Mouse (Mus musculus) right cerebral cortex, postnatal 25 days (tissue): ENCODE data around the gene Dnah14.
"Not testable (repeated sequence)": the region's sequence is repeated elsewhere in the genome, so short reads cannot be mapped to it uniquely, and the experiment has no call there.

Experiments used
- DNase-seq: peaks from one replicate; pipeline ENCODE4 v3.0.0; 2022

Dnah14 gene

DNA sequence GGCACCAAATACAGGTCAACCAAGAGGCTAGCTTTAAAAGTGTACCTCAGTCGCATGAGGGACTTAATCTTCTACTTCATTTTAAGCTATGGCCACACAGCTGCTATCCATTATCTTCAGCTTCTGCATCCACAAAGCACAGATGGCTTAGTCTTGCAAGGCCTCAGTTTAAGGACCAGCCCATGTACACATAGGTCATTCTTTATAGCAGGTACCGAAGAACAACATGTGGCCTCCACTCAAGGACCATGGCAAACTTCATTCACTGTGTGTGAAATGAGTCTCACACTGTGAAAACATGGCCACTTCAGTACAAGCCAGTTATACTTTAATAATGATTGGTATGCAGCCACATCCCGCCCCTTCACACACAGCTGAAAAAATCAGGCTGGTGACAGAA is 34.8 kb downstream of the Dnah14 start:
- no peak for DNase-seq

DNA sequence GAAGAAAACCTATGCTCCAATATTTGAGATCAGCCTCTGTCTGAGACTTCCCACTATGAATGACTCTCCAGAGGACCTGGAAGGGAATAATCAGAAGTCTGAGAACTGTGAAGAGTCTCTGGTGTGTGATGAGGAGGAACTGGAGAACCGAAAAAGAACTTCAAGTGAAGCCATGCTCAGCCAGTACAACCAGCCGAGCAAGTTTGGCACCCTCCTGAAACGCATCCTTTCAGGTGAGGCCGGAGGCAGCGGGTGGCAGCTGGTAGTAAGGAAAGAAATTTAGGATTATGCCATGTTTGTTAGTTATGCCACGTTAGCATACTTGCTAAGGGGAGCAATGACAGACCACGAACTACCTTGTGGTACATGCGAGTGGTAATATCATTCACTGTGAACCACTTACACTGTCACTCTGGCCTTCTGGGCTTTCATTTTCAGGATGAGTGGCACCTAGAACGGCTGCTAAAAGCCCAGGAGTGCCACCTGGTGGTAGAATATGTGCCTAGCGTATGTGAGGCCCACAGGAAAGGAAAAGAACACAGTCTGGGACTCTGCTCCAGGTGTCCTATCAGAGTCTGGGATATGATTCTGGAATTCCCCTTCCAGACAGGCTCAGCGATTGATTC is 39.6 kb downstream of the Dnah14 start:
- DNase-seq, result peak; percentile 63

DNA sequence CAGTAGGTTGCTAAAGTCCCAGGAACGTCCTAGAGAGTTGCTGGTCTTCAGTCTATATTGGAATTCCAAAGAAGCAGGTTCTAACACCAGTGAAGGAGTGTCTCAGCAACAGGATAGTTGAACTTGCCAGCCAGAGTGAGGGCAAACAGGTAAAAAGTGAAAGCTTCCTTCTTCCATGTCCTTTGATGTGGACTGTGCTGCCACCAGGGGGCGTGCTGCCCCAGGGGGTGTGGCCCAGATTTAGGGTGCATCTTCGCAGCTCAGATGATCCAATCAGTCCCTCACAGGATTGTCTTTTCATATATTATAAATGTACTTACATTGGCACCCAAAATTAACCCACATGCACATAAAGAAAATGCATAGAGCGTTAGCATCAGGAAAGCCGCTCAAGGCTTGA is 41.0 kb downstream of the Dnah14 start:
- DNase-seq, result no peak

DNA sequence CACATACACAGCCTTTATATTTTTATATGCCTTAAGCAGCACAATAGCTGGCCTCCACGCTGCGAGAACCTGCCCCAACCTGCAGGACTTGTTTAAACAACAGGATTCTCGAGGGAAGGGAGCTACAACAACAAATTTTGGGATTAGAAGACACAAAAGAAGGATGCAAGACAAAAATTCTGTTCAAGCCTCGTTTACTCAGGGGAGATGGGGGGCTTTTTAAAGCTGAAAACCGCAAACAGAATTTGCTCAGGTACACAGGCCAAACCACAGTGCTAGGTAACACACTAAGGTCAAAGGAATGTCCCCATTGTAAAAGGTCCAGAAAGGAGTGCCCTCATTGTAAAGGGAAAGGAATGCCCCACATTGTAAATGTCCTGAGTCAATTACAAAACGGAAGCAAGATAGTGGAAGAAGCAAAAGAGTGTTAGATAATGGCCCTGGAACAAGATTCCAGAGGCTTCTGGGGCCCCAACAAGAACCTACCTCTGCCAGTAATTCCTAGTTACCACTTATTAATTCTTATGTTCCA is 46.9 kb downstream of the Dnah14 start:
- no peak for DNase-seq

DNA sequence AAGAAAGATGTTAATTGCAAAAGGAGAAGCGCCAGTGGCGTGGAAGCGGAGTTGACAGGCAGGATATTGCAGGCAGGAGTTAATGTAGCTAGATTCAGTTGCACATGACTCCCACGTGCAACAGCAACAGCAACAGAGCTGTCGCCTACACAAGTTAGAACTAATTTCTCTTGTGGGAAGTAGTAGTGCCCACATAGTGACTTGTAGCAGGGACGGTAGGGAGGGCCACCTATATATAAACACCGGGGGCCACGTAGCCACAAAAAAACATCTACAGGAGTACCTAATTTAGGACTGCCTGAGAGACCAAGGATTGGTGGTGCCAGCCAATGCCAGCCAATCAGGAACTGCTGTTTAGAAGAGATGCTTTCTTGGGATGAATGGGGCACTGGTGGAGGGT is 48.5 kb downstream of the Dnah14 start:
- DNase-seq, result peak; percentile 22

DNA sequence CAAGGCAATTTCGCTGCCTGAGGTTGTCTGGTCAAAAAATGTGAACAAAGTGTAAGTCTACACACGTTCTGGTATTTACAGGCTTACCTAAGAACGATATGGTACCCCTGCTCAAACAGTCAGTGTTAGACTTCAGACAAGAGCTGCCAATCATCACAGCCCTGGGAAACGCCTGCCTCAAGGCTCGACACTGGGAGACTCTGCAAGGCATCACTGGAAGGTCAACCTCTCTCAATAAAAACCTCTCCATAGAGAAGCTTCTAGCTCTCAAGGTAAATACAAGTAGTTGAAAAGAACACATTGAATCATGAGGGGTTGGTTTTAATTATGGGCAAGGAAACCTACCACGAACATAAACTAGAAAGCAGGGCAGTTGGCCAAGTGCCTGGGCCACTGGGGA is 51.9 kb downstream of the Dnah14 start:
- DNase-seq, result no peak

DNA sequence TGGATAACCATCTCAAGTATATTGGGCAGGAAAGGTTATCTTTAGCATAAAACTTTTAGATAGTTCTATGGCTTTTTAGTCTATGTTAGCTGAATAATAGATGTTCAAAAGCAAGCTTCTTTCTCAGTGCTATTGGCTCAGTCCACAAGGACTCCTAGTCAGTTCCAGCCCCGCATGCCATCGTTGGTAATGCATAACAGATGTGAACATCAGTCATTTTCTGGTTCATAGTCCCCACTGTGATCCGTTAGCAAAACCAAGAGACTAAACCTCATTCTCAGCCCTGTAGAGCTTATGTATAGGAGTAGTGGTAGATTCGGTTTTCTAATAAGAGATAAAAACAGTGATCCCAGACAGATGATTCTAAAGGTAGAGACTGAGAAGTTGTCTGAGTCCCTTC is 55.0 kb downstream of the Dnah14 start:
- no peak for DNase-seq

DNA sequence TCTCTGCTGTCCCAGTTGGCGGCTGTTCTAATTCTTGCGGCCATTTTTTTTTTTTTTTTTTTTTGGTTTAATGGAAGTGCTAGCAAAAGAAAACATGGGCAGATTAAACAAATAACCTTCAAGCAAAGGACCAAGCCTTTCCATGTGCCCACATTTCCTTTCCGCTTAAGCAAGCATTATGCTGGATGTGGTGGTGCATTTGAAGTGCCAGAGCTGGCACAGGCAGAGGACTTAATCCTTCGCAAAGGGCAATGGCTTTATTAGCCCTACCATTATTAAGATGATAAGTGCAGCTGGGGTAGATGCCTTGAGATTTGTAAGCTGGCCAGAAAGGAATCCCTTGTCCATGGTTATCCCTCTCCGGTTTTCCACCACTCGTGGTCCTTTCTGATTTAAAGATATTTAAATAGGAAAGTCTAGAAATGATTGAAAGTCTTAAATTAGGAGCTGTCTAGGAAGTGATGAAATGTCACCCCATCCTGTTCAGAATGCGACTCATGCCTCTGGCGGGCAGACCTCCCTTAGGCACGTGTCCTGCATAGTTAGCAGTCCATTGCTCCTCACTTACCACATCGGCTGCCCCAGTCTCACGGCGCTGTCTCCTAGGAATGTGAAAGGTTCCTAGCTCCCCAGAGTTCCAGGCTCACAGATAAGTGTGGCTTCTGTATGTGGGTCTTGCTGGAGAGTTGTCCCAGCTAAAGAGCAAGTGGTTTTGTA is 61.8 kb downstream of the Dnah14 start:
- no peak for DNase-seq

DNA sequence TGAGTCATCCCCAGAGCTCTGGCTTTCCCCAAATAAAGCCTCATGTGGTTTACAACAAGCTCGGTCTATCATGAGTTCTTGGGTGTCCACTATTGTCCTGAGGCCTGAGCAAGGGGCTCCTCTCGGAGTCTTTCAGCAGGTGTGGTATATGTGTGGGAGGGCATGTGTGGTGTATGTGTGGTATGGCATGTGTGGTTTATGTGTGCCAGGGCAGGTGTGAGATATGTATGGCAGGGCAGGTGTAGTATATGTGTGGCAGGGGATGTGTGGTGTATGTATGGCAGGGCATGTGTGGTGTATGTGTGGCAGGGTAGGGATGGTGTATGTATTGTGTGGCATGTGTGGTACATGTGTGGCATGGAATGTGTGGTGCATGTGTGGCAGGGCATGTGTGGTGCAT is 64.0 kb downstream of the Dnah14 start:
- no peak for DNase-seq

DNA sequence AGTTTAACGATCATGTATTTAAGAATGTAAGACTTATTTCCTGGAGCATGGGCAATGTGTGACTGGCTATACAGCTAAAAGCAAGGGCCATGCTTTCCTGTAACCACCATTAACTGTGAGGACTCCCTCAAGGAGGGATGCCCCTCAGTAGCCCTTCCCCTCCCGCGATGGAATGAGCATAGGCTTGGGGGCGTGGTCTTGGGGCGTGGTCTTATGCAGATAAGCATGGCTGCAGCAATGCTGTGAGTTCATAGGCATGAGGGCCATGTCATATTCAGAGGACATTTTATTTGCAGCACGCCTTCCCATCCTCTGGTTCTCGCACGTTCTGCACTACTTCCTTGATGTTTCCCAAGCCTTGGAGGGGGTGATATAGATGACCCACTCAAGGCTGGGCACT is 71.1 kb downstream of the Dnah14 start:
- DNase-seq, result no peak

DNA sequence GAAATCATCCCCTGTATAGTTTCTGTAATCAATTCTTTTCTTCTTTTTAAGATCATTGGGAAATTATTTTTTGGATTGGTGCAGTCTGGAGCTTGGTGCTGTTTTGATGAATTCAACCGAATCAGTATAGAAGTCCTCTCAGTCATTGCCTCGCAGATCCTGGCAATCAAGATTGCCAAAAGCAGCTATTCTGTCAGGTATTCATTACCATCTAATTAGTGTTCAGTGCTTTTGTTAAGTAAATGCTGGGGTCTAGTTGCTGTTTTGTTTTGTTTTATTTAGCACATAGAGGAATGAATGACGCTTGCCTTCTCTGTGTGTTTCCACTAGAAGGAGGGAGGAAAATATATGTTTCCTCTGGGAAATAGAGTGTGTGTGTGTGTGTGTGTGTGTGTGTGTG is 77.1 kb downstream of the Dnah14 start:
- DNase-seq, result no peak

DNA sequence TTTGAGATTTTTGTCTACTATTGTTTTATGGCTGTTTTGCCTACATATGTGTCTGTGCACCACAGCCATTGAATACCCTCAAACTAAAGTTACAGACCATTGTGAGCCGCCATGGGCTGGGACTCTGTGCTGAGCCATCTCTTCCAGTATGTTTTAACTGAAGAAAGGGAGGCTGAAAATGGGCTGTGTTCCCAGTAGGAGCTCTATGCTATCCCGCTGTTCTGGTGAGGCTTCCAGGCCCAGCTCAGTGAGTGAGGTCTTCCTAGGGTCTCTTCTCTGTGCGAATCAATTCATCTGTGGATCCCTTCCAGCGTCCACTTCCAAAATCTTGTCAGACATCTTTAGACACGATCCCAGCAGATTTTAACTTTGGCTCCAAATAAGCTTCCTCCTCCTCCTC is 80.1 kb downstream of the Dnah14 start:
- no peak for DNase-seq

DNA sequence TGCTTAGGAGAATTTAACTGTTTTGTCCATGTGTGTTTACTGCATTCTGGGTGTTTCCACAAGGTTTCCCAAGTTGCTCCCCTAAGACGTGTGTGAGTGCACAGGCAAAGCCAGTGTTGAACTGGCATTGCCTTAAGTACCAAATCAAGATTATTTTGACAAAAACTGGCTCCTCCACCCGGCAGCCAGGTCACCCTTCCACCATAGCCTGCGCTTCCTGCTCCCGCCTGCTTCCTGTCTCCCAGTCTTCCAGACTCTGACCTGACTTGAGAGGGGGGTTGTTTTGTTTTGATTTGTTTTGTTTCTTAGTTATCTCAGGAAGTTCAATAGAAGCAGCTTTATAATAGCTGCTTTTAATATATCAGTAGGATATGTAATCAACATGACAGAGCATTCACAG is 90.4 kb downstream of the Dnah14 start:
- no peak for DNase-seq

DNA sequence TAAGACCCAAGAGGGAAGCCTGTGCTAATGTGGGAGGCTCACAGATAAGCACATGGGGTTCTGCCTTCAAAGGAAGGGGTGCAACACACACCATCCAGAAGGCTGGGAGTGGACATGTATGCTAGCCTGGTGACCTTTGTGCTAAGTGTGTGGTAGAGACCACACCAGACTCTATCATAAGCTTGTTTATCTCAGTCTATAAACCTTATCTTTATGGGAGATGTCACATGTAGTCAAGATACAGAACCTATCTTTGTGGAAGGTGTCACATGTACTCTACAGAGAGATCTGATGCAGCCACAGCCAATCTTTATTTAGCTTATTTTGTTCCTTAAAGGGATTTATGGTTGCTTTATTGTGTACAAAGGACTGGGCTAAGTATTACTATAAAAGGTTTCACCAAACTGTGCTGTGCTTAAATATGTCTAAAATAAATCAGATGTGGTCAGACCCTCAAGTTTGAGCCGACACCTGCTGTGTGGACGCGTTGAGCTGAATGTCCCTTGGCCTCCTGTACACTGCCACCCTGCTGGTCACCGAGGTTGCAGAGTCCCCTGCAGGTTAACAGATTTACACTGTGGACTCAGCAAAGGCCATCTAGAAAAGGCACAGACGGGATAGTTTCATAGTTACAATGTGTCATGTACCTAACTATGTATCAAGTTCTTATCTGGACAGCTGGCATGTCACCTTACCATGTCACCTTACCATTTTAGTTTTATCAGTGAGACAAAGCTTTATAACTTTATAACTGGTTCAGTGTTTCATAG is 118.6 kb downstream of the Dnah14 start:
- DNase-seq, result no peak

DNA sequence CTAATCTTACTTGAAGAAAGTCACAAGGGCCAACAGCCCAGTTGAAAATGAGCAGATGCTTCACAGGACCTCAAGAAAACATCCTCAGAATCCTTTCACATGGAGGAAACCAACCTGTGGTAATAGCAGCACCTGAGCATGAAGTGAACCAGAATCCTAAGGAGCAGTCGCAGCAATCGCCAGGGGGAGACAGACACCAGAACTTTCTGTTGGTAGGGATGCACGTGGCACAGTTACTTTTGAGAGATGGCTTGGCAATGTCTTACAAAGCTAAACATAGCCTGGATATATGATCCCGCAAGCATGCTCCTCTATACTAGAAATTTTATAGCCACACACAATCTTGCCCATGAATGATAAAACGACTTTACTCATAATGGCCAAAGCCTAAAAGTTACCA is 152.3 kb downstream of the Dnah14 start:
- DNase-seq, result no peak

DNA sequence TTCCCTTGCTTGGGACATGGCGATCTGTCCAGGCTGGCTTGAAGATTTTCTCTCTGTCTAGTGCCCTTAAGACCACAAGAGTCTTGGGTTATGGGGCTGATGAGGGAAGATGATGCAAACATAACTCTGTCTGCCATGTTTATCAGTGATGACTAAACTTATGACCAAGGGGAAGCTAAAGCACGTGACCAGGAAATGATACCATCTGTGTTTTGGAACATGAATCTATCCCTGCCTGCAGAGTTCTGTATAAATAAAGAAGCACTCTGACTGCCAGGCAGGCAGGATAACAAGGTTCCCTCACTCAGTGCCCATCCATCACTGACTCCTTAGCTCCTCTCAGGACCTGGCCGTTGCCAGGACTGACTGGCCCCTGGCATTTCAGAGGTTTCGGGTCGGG is 157.2 kb downstream of the Dnah14 start:
- no peak for DNase-seq

DNA sequence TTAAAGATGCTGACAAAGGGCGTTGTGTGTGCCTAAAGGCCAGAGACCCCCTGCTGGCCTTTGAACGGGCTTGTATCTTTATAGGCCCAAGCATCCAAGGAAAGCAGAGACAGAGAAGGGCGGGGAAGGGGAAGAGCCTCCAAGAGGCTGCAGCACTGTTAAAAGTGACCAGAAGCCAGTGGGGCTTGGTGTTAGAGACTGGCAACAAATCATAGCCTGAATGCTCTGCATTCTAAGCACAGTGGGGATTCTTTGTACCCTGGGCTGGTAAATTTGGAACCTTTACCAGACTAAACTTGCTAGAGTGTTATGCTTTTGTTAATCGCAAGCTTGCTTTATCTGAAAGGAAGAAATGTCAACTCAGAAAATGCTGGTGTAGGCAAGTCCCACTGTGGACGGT is 163.9 kb downstream of the Dnah14 start:
- DNase-seq, result no peak

DNA sequence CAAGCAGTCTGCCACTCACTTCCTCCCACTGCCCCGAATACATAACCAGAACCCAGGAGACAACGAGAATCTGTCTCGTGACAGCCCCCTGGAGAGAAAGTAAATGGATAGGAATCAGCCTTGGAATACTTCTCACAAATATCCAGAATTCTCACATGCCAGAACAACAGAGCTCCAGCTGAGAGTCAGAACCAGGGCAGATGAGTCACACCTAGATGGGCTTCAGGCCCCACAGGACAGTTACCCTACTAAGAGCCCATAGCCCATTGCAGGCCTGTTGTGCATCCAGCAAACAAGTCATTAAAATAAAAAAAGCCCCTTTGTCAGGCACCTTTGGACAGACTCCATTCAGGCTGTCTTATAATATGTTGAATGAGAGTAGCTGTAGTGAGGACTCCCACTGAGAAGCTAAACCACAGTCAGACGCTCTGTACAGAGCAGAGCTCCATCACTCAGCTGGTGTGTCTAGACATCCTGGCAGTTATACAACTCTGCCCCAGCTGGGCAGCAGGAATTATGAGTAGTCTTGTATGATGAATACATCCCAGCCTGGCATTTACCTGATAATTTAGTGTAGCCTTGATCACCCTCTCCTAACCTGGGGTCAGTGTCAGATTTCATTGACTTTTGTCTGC is 166.0 kb downstream of the Dnah14 start:
- no peak for DNase-seq

DNA sequence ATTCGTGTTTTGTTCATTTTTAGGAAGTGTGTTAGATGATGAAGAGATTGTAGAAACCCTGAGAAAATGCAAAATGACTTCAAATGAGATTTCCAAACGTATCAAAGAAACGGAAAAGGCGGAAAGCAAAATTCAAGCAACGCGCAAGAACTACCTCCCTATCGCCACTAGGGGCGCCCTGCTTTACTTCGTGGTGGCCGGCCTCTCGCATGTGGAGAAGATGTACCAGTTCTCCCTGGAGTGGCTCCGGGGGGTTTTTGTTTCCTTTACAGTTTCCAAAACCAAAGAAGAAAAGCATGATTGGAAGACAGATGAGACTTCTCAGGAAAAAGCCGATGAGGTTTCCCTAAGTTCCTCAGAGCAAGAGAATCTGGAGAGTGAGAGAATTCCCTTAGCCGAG is 193.0 kb downstream of the Dnah14 start:
- DNase-seq, result no peak

DNA sequence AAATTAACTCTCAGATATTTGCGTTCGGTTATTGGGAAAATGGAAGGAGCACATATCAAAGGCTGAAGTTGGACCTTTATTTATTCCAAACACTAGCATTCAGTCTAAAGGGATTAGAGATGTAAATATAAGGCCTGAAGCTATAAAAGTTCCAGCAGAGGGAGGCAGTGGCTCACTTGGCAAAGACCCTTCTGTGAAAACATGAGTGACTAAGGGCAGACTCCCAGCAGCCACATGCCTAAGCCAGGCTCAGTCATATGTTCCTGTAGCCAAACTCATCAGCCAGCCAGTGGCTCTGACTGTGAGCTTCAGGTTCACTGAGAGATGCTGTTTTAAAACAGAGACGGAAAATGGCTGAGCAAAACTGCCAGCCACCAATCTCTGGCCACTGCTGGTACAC is 195.5 kb downstream of the Dnah14 start:
- DNase-seq, result no peak

DNA sequence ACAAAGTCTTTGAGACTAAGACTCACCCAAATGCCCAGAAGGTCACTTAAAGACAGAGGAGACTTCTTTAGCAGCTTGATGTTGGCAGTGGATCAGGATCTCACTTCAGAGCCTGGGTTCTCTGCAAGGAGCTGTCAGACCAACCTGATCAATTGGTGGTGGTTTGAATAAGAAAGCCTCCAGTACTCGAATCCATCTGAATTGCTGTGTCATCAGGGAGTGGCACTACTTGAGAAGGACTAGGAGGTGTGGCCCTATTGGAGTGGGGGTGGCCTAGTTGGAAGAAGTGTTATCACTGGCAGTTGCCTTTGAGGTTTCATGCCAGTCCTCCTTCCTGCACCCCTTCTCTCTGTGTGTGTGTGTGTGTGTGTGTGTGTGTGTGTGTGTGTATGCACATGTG is 200.2 kb downstream of the Dnah14 start:
- no peak for DNase-seq

DNA sequence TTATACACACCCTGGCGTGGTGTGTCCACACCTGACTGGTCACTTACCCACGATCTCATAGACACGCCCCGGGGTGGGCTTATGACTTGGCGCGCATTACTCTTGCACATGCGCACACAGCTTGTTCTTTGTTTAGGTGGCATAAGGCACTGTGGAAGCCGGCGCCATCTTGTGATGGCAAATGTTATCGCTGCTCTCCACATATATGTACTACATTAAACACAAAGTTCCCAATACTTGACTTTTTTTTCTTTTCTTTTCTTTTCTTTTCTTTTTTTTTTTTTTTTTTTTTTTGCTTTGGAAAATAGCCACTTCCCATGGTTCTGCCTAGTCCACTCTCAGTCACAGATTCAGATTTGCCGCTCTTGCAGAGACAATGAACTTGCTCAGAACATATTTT is 206.2 kb downstream of the Dnah14 start:
- not testable (repeated sequence) for DNase-seq

DNA sequence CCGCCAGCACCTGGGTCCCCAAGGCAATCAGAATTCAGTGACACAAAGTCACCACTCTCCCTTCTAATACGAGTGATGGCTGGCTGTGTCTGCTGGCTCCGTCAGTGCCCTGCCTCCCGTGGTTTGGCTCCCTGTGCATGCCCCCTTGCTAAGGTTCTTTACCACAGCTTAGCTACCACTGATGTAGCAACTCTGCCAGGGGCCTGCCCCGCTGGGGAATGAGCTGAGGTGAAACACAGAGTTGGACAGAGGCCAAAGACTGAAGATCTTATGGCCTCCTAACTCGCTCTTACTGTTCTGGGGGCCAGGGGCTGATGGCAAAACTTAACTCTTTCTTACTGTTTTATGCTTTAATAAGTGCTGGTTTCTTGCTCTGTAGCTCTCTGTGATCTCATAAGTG is 213.6 kb downstream of the Dnah14 start:
- no peak for DNase-seq

DNA sequence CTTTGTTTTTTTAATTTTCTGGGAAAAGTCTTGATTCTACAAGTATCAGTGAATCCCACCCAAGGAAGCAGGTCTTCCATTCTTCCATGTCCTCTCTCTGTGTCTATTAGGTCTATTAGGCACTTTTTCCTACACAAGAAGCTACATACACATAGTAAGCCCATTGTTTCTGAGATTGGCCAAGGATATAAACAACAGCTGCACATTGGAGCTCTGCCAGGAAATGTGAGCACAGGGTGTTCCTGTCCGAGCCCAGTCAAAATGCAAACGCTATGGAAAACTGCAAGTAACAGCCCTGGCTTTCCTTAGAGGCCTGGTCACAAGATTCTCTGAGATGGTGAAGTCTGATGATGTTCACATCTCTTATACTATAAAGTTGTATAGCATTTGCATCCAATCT is 217.2 kb downstream of the Dnah14 start:
- no peak for DNase-seq
